Mouse (Mus musculus) thymus, adult 2 months (tissue): ENCODE data around the gene Ctnna3.

Experiments
- CTCF ChIP-seq: fragments of 200-500 bp; IDR thresholded peaks from 2 replicates; pipeline ENCODE4 v1.5.1; 2012; ENCODE audit warnings: mild to moderate bottlenecking, control low read depth, low read length, moderate library complexity, borderline replicate concordance; ENCODE audit not compliant: control insufficient read depth, poor library complexity, insufficient read depth; ENCODE audit errors: extremely low read depth
- POLR2A ChIP-seq: fragments of 200-500 bp; IDR thresholded peaks from 2 replicates; pipeline ENCODE4 v1.6.1; 2012; ENCODE audit warnings: mild to moderate bottlenecking, low read length, control low read depth, moderate library complexity; ENCODE audit not compliant: control insufficient read depth, poor library complexity, insufficient read depth; ENCODE audit errors: extremely low read depth

- TF ChIP-seq CTCF (no peak), POLR2A (no peak)
These were observed 31.0 kb downstream of the Ctnna3 start for GRCm38 (mm10) chr10:63460935-63461334.
